Mouse (Mus musculus) heart, adult 2 months (tissue): Measurements from ENCODE around the gene Stam.

Experiments
- CTCF ChIP-seq: fragments of 200-600 bp; IDR thresholded peaks from 2 replicates; pipeline ENCODE4 v1.8.1; 2022; ENCODE audit warnings: antibody characterized with exemption, mild to moderate bottlenecking, moderate library complexity
- POLR2A ChIP-seq: fragments of 200-500 bp; IDR thresholded peaks from 2 replicates; pipeline ENCODE4 v1.6.1; 2011; ENCODE audit warnings: mild to moderate bottlenecking, low read depth, low read length, control low read depth; ENCODE audit not compliant: insufficient read depth

- TF ChIP-seq CTCF (no peak), POLR2A (no peak)
Observed at GRCm38 (mm10) chr2:14190684-14191083, 116.8 kb downstream of the Stam start.
